Mouse (Mus musculus): ENCODE measurements at regions not wholly inside any gene's neighbourhood (a gene's known extent, or its start where the extent isn't known, plus 50 kb on each side); places are given as distances from the start of the nearest gene placed in this dataset.

DNA sequence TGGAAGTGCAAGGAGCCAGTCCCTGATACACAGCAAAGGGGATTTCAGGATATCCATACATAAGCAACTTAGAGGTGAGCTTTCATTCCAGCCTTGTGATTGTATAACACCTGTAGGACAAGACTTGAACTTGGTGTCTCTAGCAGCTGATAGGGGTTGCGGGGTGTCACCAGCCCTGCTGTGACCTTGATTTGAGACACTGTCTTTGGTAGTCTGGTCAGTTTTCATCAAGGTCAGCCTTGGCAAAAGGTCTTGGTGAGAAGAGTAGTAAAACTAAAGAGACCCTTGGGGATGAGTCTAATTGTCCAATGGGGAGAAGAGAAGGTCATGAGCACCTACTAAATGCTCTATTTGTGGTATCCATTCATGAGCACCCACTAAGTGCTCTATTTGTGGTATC is 172.0 kb upstream of the Ubash3b start:
- TF ChIP-seq POLR2A (IDR thresholded peaks at IDR 0.05; ENCODE audit: borderline replicate concordance, control insufficient read depth, low read depth, low read length) (no peak), CTCF (IDR thresholded peaks at IDR 0.05; ENCODE audit: control insufficient read depth, insufficient read depth, low read length) (no peak)
